Mouse (Mus musculus) central nervous system, embryonic 18 days (tissue): ENCODE measurements around the gene Iqca. TPM values are rescaled to one million over a fixed set of nuclear protein-coding genes. Genes with fewer than 3 reads are reported as not detected.

Experiments
- polyA plus RNA-seq: library from polyadenylated mRNA; depleted of rRNA; stranded (reverse); fragments of >200 nt; gene quantifications from 2 replicates; pipeline ENCODE4 v1.2.3, GENCODE M21; 2012; rRNA removed

Gene Iqca
- polyA plus RNA-seq, result 0.45 and 0.51 TPM in 2 replicates

GRCm38 (mm10) chr1:90153099-90153744 is at the start of gene Iqca:
TSS of gene Iqca (minus strand) at chr1:90153401.

GRCm38 (mm10) chr1:90014446-90014845 is 138.8 kb downstream of the Iqca start, which contains the start of gene Asb18:
TSS of gene Asb18 (minus strand) at chr1:90014666.

Other genes starting within 250 kb of the Iqca start
- gene Gbx2, start 222.2 kb downstream of the Iqca start, polyA plus RNA-seq, result 4.5 and 11.2 TPM in 2 replicates
- gene Asb18, start 138.7 kb downstream of the Iqca start, polyA plus RNA-seq, result 0.53 and 0.56 TPM in 2 replicates
- 31.4 and 35.3 TPM in 2 replicates for gene Ackr3, start 50.6 kb upstream of the Iqca start, polyA plus RNA-seq